Mouse (Mus musculus): ENCODE measurements around the gene Ptpro.

Gene Ptpro

GRCm38 (mm10) chr6:137497208-137497835 lies 245.2 kb downstream of the Ptpro start:
- DNase-seq (ENCODE audit: low read depth, low spot score): no peak

- DNase-seq (ENCODE audit: low read depth, low spot score): no peak
These were observed 246.7 kb downstream of the Ptpro start for GRCm38 (mm10) chr6:137498781-137499180.

- no peak for DNase-seq (ENCODE audit: low read depth, low spot score)
These were observed 250.9 kb downstream of the Ptpro start for GRCm38 (mm10) chr6:137503009-137503408.

GRCm38 (mm10) chr6:137503462-137503861 lies 251.3 kb downstream of the Ptpro start:
- DNase-seq (ENCODE audit: low read depth, low spot score): no peak

- DNase-seq (ENCODE audit: low read depth, low spot score): no peak
These were observed 251.9 kb downstream of the Ptpro start for GRCm38 (mm10) chr6:137504052-137504451.

- no peak for DNase-seq (ENCODE audit: low read depth, low spot score)
These were observed 253.6 kb downstream of the Ptpro start for GRCm38 (mm10) chr6:137505555-137506227.

GRCm38 (mm10) chr6:137506563-137506962 lies 254.4 kb downstream of the Ptpro start:
- DNase-seq (ENCODE audit: low read depth, low spot score): no peak

GRCm38 (mm10) chr6:137508936-137509335 lies 256.8 kb downstream of the Ptpro start:
- no peak for DNase-seq (ENCODE audit: low read depth, low spot score)

GRCm38 (mm10) chr6:137509341-137510045 lies 257.4 kb downstream of the Ptpro start:
- no peak for DNase-seq (ENCODE audit: low read depth, low spot score)

- no peak for DNase-seq (ENCODE audit: low read depth, low spot score)
These were observed 260.6 kb downstream of the Ptpro start for GRCm38 (mm10) chr6:137512753-137513152.
